Mouse (Mus musculus) gastrocnemius, adult 2 months (tissue): Measurements from ENCODE around the gene Slc35e3. TPM values are rescaled to one million over a fixed set of nuclear protein-coding genes. Genes with fewer than 3 reads are reported as not detected.
A peak's percentile ranks its signal among the peaks of the same experiment; 100 is the strongest.

Source experiments
- DNase-seq: peaks from one replicate; pipeline ENCODE4 v3.0.0; 2022
- H3K27ac ChIP-seq: fragments of 200-600 bp; 2 replicates; pipeline ENCODE4 v1.8.1; 2022; ENCODE audit warnings: mild to moderate bottlenecking
- H3K4me3 ChIP-seq: fragments of 200-600 bp; 2 replicates; pipeline ENCODE4 v1.8.1; 2022; ENCODE audit warnings: mild to moderate bottlenecking, moderate library complexity
- CTCF ChIP-seq: fragments of 200-600 bp; IDR thresholded peaks from 2 replicates; pipeline ENCODE4 v1.8.1; 2022; ENCODE audit warnings: antibody characterized with exemption, mild to moderate bottlenecking, moderate library complexity
- intact Hi-C: fragments of 180-260 bp; cut with DNase I; formaldehyde crosslinking; loops from one replicate; pipeline ENCODE4 v1.15.1; 2025
- total RNA-seq, 2 experiments: library from RNA; stranded (reverse); gene quantifications; 2 replicates each; pipeline ENCODE4 v1.2.3; 2021

Gene Slc35e3
- total RNA-seq, 2 experiments from 2014 or later = 4.6 to 5.1 TPM

DNA sequence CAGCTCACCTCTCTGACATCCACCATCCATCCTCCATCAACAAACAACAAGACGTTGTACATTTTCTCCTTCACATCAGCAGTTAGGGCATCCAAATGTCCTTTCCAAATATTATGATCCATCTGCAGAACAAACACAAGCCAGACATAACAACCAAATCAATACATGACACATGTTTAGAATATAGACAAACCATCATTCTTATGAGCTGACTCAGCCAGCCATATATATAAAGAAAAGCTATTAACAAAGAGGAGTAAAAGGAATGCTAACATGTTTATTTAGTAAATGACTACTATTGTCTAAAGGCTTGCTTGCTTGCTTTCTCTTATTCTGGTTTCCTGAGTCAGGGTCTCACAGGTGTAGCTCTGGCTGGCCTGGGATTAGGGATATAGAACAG, 11.1 kb upstream of the Slc35e3 start:
- Histone ChIP-seq H3K27ac (no peak overlapping the region), H3K4me3 (no peak overlapping the region)
- intact Hi-C loops = no loop called here

GRCm38 (mm10) chr10:117756784-117757183, 10.6 kb upstream of the Slc35e3 start:
- no peak overlapping the region for H3K4me3 ChIP-seq
- intact Hi-C loops = no loop called here
- DNase-seq = no peak
- no peak for TF ChIP-seq CTCF
- H3K27ac ChIP-seq = no peak overlapping the region

More for the DNA sequence above, 11.1 kb upstream of the Slc35e3 start:
- no peak for TF ChIP-seq CTCF
- DNase-seq = no peak

DNA sequence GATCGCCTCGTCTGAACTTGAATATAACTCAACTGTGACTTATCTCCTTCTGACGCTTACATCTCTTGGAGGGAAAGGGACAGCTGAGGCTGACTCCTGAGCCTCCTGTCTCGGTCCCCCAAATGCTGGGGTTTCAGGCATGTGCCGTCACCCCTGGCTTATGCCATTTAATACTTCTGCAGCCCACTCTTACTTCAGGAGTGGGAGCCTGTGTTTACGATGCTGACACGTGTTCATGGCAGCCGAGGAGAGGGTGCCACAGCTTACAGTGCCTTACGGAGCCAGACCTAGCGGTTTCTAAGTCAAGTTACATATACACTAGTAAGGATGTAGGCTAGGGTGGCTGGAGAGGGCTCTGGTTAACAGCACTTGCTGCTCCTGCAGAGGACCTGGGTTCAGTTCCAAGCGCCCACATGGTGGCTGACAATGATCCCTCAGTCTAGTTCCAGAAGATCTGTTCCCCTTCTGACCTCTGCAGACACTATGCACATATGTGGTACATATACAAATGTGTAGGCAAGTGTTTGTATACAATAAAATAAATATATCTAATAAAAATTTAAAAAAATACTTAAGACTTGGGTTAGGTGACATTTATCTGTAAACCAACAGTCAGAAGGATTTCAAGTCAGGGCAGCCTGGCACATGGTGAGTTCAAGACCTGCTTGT, 9.8 kb upstream of the Slc35e3 start:
- no peak for TF ChIP-seq CTCF
- H3K27ac ChIP-seq = peak overlapping the region; percentile 31; the same call in 1 of the 2 replicates
- intact Hi-C loops = no loop called here
- no peak overlapping the region for H3K4me3 ChIP-seq
- DNase-seq = no peak

GRCm38 (mm10) chr10:117755086-117755798, 9.1 kb upstream of the Slc35e3 start:
- no peak for DNase-seq
- no peak for TF ChIP-seq CTCF
- H3K4me3 ChIP-seq = no peak overlapping the region
- peak overlapping the region; percentile 31; the same call in 1 of the 2 replicates for H3K27ac ChIP-seq
- intact Hi-C loops = no loop called here

- no peak for DNase-seq
- no peak overlapping the region for H3K4me3 ChIP-seq
- no peak for TF ChIP-seq CTCF
- no peak overlapping the region for H3K27ac ChIP-seq
- intact Hi-C loops = no loop called here
Observed at GRCm38 (mm10) chr10:117754609-117754940, 8.4 kb upstream of the Slc35e3 start.

DNA sequence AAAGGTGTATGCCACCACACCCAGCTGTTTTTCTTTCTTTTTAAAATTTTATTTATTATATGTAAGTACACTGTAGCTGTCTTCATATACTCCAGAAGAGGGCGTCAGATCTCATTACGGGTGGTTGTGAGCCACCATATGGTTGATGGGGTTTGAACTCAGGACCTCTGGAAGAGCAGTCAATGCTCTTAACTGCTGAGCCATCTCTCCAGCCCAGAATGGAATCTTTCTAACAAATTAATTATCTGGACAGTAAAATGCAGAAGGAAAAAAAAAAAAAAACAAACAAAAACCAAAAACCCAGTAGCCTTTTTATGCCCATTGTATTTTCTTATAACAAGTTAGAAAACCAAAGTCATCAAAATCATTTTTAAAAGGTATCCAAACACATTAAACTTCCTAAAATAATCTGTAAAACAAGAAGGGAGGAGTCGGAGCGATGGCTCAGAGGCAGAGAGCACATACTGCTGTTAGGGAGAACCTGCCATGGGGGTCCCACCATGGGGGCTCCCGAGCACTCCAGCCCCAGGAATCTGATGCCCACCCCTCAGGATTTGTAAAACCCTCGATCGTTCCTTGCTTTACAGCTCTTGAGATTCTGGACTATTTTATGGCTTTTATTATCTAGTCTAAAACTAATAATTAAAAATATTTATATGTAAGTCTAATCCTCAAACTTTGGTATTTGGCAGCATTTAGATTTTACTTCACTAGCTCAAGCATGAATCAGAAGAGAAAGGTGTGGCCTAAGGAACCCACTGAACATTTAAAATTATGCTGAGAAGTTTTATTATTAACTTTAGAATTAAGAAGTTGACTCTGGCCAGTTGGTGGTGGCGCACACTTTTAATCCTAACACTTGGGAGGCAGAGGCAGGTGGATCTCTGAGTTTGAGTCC, 7.8 kb upstream of the Slc35e3 start:
- intact Hi-C loops = no loop called here
- TF ChIP-seq CTCF = no peak
- no peak for DNase-seq

GRCm38 (mm10) chr10:117752851-117753647, 6.9 kb upstream of the Slc35e3 start:
- Histone ChIP-seq H3K4me3 (no peak overlapping the region), H3K27ac (no peak overlapping the region)
- intact Hi-C loops = no loop called here
- no peak for TF ChIP-seq CTCF
- DNase-seq = no peak

More for the DNA sequence above, 7.8 kb upstream of the Slc35e3 start:
- H3K27ac ChIP-seq = no peak overlapping the region
- H3K4me3 ChIP-seq = no peak overlapping the region

GRCm38 (mm10) chr10:117752304-117752821, 6.2 kb upstream of the Slc35e3 start:
- intact Hi-C loops = no loop called here
- no peak for DNase-seq
- Histone ChIP-seq H3K4me3 (no peak overlapping the region), H3K27ac (no peak overlapping the region)
- TF ChIP-seq CTCF = no peak

- intact Hi-C loops = no loop called here
- Histone ChIP-seq H3K27ac (no peak overlapping the region), H3K4me3 (no peak overlapping the region)
- DNase-seq = no peak
- TF ChIP-seq CTCF = no peak
Observed at GRCm38 (mm10) chr10:117751744-117752143, 5.6 kb upstream of the Slc35e3 start.

DNA sequence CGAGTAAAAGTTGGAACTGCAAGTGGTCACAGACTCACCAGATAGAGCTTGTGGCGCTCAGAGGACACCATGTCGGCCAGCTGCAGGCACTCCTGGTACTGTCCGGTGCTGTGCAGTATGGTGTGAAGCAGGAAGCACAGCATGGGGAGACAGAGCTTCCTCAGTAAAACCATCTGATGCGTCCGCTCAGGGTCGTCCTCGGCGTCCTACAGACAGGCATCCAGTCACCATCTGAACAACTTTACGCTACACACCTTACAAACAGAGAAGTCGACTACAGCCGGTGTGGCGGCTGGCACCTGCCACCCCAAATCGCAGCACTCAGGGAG, 5.1 kb upstream of the Slc35e3 start:
- Histone ChIP-seq H3K4me3 (no peak overlapping the region), H3K27ac (no peak overlapping the region)
- intact Hi-C loops = no loop called here
- DNase-seq = no peak
- no peak for TF ChIP-seq CTCF

- H3K4me3 ChIP-seq = no peak overlapping the region
- no peak for TF ChIP-seq CTCF
- no peak overlapping the region for H3K27ac ChIP-seq
- no peak for DNase-seq
- intact Hi-C loops = no loop called here
Observed at GRCm38 (mm10) chr10:117750529-117751281, 4.5 kb upstream of the Slc35e3 start.
